Mouse (Mus musculus): ENCODE results near the gene Nuak1.

GRCm38 (mm10) chr10:84477613-84478076, 37.2 kb upstream of the Nuak1 start:
- TF ChIP-seq CTCF (conservative IDR thresholded peaks at IDR 0.05; ENCODE audit: low read length) (no peak), NANOG (IDR thresholded peaks at IDR 0.05; ENCODE audit: borderline replicate concordance, low read length) (no peak)

Measured in E14TG2a.4 (cell line).